15 mouse cellular contexts compared by ENCODE assay signal in genomic region chr14:120309691-120310090, GRCm38 (mm10). TPM values are rescaled to one million over a fixed set of nuclear protein-coding genes. Genes with fewer than 3 reads are reported as not detected.
DNase-seq lines count a peak whose midpoint lies in the region; ATAC-seq and TF ChIP-seq lines count a peak whose summit lies in the region.
"Had no signal": no experiment of that assay in that cellular context is flagged by ENCODE, and none has a peak within 500 bp of the region (broad histone marks: within the 10 kb centered on the region; RNA-seq: fewer than 3 reads in every experiment).

No protein-coding gene starts in this region.

- no peak for ATAC-seq in heart, embryonic 13.5 days (ENCODE audit: extremely low read depth, insufficient number of reproducible peaks, low FRiP score, low TSS enrichment)
- no peak for ATAC-seq in lung, embryonic 15.5 days (ENCODE audit: borderline replicate concordance, extremely low read depth, low FRiP score, low TSS enrichment)
- ATAC-seq in embryonic facial prominence, embryonic 15.5 days (ENCODE audit: insufficient number of reproducible peaks, low FRiP score, low TSS enrichment, low read depth) = no peak
- ATAC-seq in stomach, embryonic 16.5 days (ENCODE audit: insufficient read depth, low FRiP score) = no peak
- ATAC-seq: lung, postnatal 0 days had no signal

- no peak overlapping the region for H3K4me2 ChIP-seq in heart, embryonic 13.5 days
- H3K4me2 ChIP-seq in lung, embryonic 15.5 days = no peak overlapping the region
- H3K4me2 ChIP-seq in embryonic facial prominence, embryonic 15.5 days (replicated peaks) = no peak overlapping the region
- H3K4me2 ChIP-seq in stomach, embryonic 16.5 days (ENCODE audit: low read depth, low read length) = no peak overlapping the region
- H3K4me2 ChIP-seq: heart, embryonic 15.5 days; limb, embryonic 12.5 days; liver, embryonic 13.5 days had no signal

- 81% methylated on average over 6 of the region's 6 CpGs for WGBS in heart, embryonic 13.5 days
- WGBS in lung, embryonic 15.5 days = 79% methylated on average over 6 of the region's 6 CpGs
- WGBS in lung, adult 2 months = 81% methylated on average over 6 of the region's 6 CpGs
- 85% methylated on average over 6 of the region's 6 CpGs for WGBS in embryonic facial prominence, embryonic 15.5 days
- 84% methylated on average over 6 of the region's 6 CpGs for WGBS in stomach, embryonic 16.5 days

- 0 out of 2 replicates have a peak overlapping the region, but pooled peaks have one; percentile 87 for H3K27ac ChIP-seq in heart, embryonic 13.5 days (replicated peaks)
- H3K27ac ChIP-seq in lung, embryonic 15.5 days = peak overlapping the region; percentile 45; the same call in 1 of the 2 replicates
- peak overlapping the region; percentile 44; the same call in 1 of the 2 replicates for H3K27ac ChIP-seq in embryonic facial prominence, embryonic 15.5 days (replicated peaks)
- H3K27ac ChIP-seq in stomach, embryonic 16.5 days (ENCODE audit: low read length) = peak overlapping the region; percentile 67
- H3K27ac ChIP-seq: limb, embryonic 12.5 days; liver, embryonic 13.5 days had no signal

- H3K36me3 ChIP-seq in heart, embryonic 13.5 days = peaks cover 21% of the 10 kb centered on the region
- H3K36me3 ChIP-seq in lung, embryonic 15.5 days = peaks cover 3% of the 10 kb centered on the region; the same call in 1 of the 2 replicates
- no peaks in the 10 kb centered on the region for H3K36me3 ChIP-seq in embryonic facial prominence, embryonic 15.5 days
- H3K36me3 ChIP-seq in stomach, embryonic 16.5 days (ENCODE audit: control insufficient read depth, insufficient read depth, low read length) = no peaks in the 10 kb centered on the region
- H3K36me3 ChIP-seq: heart, embryonic 15.5 days; liver, embryonic 13.5 days had no signal

- TF ChIP-seq POLR2A in lung, adult 2 months (IDR thresholded peaks at IDR 0.05; ENCODE audit: borderline replicate concordance, extremely low read depth, low read depth, low read length) = no peak

- peaks cover 77% of the 10 kb centered on the region for H3K4me1 ChIP-seq in heart, embryonic 13.5 days
- peaks cover 74% of the 10 kb centered on the region for H3K4me1 ChIP-seq in lung, embryonic 15.5 days
- peaks cover 54% of the 10 kb centered on the region for H3K4me1 ChIP-seq in lung, adult 2 months (ENCODE audit: control insufficient read depth, insufficient read depth, low read length)
- H3K4me1 ChIP-seq in embryonic facial prominence, embryonic 15.5 days = peaks cover 74% of the 10 kb centered on the region
- peaks cover 53% of the 10 kb centered on the region for H3K4me1 ChIP-seq in stomach, embryonic 16.5 days (ENCODE audit: control insufficient read depth, insufficient read depth, low read length)

- no peak for DNase-seq in heart, adult 18-20 months
- no peak for DNase-seq in lung, adult 2 months
- DNase-seq in layer of hippocampus, postnatal 36 days = no peak
- DNase-seq: adrenal gland, adult 2 months; cerebellum, adult 8-10 months; heart, postnatal 4 days; liver, embryonic 13.5 days; thymus, adult 2 months had no signal

- H3K4me3 ChIP-seq in heart, embryonic 13.5 days = no peak overlapping the region
- H3K4me3 ChIP-seq in lung, embryonic 15.5 days = no peak overlapping the region
- H3K4me3 ChIP-seq in lung, adult 2 months (replicated peaks; ENCODE audit: extremely low read depth, low read depth, low read length) = no peak overlapping the region
- H3K4me3 ChIP-seq in embryonic facial prominence, embryonic 15.5 days (replicated peaks) = no peak overlapping the region
- no peak overlapping the region for H3K4me3 ChIP-seq in stomach, embryonic 16.5 days (replicated peaks; ENCODE audit: low read length)
- H3K4me3 ChIP-seq: heart, embryonic 15.5 days; limb, embryonic 12.5 days; liver, embryonic 13.5 days had no signal

- H3K9me3 ChIP-seq in heart, embryonic 13.5 days = no peaks in the 10 kb centered on the region
- no peaks in the 10 kb centered on the region for H3K9me3 ChIP-seq in lung, embryonic 15.5 days
- no peaks in the 10 kb centered on the region for H3K9me3 ChIP-seq in embryonic facial prominence, embryonic 15.5 days (replicated peaks)
- H3K9me3 ChIP-seq in stomach, embryonic 16.5 days (replicated peaks; ENCODE audit: control insufficient read depth, low read length) = no peaks in the 10 kb centered on the region
- H3K9me3 ChIP-seq: heart, embryonic 15.5 days; limb, embryonic 12.5 days; liver, embryonic 13.5 days had no signal

- TF ChIP-seq CTCF in lung, adult 2 months (IDR thresholded peaks at IDR 0.05; ENCODE audit: insufficient read depth, low read length) = no peak

- no peaks in the 10 kb centered on the region for H3K27me3 ChIP-seq in heart, embryonic 13.5 days (replicated peaks)
- H3K27me3 ChIP-seq in lung, embryonic 15.5 days = no peaks in the 10 kb centered on the region
- no peaks in the 10 kb centered on the region for H3K27me3 ChIP-seq in embryonic facial prominence, embryonic 15.5 days
- H3K27me3 ChIP-seq in stomach, embryonic 16.5 days (ENCODE audit: control insufficient read depth, insufficient read depth, low read length) = no peaks in the 10 kb centered on the region
- H3K27me3 ChIP-seq: heart, embryonic 15.5 days; limb, embryonic 12.5 days; liver, embryonic 13.5 days had no signal

- peak overlapping the region; percentile 5; the same call in 1 of the 2 replicates for H3K9ac ChIP-seq in heart, embryonic 13.5 days
- H3K9ac ChIP-seq in lung, embryonic 15.5 days = no peak overlapping the region
- no peak overlapping the region for H3K9ac ChIP-seq in embryonic facial prominence, embryonic 15.5 days
- H3K9ac ChIP-seq in stomach, embryonic 16.5 days (ENCODE audit: low read length) = no peak overlapping the region
- H3K9ac ChIP-seq: heart, embryonic 15.5 days; limb, embryonic 12.5 days; liver, embryonic 13.5 days had no signal

RNA-seq across cellular contexts. Expression of gene Mbnl2, which starts 34.2 kb away (rescaled TPM):
- polyA plus RNA-seq in heart, embryonic 13.5 days (2015; fragmentation: Nextera tagmentation; extraction: Ambion mirVana) = 88.9 and 92.5 TPM in 2 replicates
- total RNA-seq in heart, adult 18-20 months (2021) = 100 to 1,000 TPM; 218 to 240 TPM
- 130 and 141 TPM in 2 replicates for polyA plus RNA-seq in lung, embryonic 15.5 days (2015; fragmentation: Nextera tagmentation; extraction: Ambion mirVana)
- polyA plus RNA-seq in lung, adult 2 months (2012; rRNA removed) = 121 and 130 TPM in 2 replicates
- 167 and 173 TPM in 2 replicates for polyA plus RNA-seq in embryonic facial prominence, embryonic 15.5 days (2015; fragmentation: Nextera tagmentation; extraction: Ambion mirVana)
- 131 and 136 TPM in 2 replicates for polyA plus RNA-seq in stomach, embryonic 16.5 days (2015; fragmentation: Nextera tagmentation; extraction: Ambion mirVana)
- total RNA-seq in layer of hippocampus, postnatal 36 days (2021) = 100 to 1,000 TPM; 249 TPM
